Mouse (Mus musculus) kidney, adult 2 months (tissue): ENCODE measurements at regions not wholly inside any gene's neighbourhood (a gene's known extent, or its start where the extent isn't known, plus 50 kb on each side); places are given as distances from the start of the nearest gene placed in this dataset.

Source experiments
- DNase-seq: peaks from one replicate; pipeline ENCODE4 v3.0.0; 2021
- H3K27ac ChIP-seq: fragments of 200-500 bp; 2 replicates; pipeline ENCODE4 v1.5.1; 2012; ENCODE audit warnings: low read depth, low read length, control low read depth, inconsistent platforms; ENCODE audit not compliant: insufficient read depth
- H3K27me3 ChIP-seq: fragments of 200-500 bp; replicated peaks from 2 replicates; pipeline ENCODE4 v1.6.1; 2012; ENCODE audit warnings: mild to moderate bottlenecking, moderate library complexity, low read length, inconsistent platforms; ENCODE audit not compliant: control insufficient read depth, insufficient read depth
- H3K36me3 ChIP-seq: fragments of 200-500 bp; 2 replicates; pipeline ENCODE4 v1.6.1; 2012; ENCODE audit warnings: mild to moderate bottlenecking, moderate library complexity, low read length, inconsistent platforms; ENCODE audit not compliant: control insufficient read depth, insufficient read depth
- H3K4me1 ChIP-seq: fragments of 200-500 bp; 2 replicates; pipeline ENCODE4 v1.6.1; 2011; ENCODE audit warnings: low read length; ENCODE audit not compliant: control insufficient read depth, insufficient read depth
- H3K4me3 ChIP-seq: fragments of 200-500 bp; 2 replicates; pipeline ENCODE4 v1.5.1; 2011; ENCODE audit warnings: mild to moderate bottlenecking, low read depth, low read length, control low read depth; ENCODE audit not compliant: insufficient read depth
- CTCF ChIP-seq: fragments of 200-500 bp; conservative IDR thresholded peaks from 2 replicates; pipeline ENCODE4 v1.5.1; 2011; ENCODE audit warnings: low read depth, mild to moderate bottlenecking, control low read depth, low read length, moderate library complexity, mixed read lengths; ENCODE audit not compliant: insufficient read depth, insufficient read length
- POLR2A ChIP-seq: fragments of 200-500 bp; IDR thresholded peaks from one replicate; pipeline ENCODE4 v1.6.1; 2011; ENCODE audit warnings: low read depth, low read length, control low read depth
- WGBS: fragments of 180-500 bp; shearing (Covaris S2); methylation state at CpG from one replicate; pipeline ENCODE4 v1.1.7; 2018; 5-methylcytosine and 5-hydroxymethylcytosine counted together

GRCm38 (mm10) chr16:7942333-7942732 lies 482.6 kb downstream of the Tmem114 start:
- no peak for DNase-seq
- H3K4me1 ChIP-seq: no peaks in the 10 kb centered on the region
- H3K36me3 ChIP-seq: no peaks in the 10 kb centered on the region
- no peaks in the 10 kb centered on the region; the same call in 1 of the 2 replicates for H3K27me3 ChIP-seq
- no peak overlapping the region for H3K27ac ChIP-seq
- TF ChIP-seq POLR2A (no peak), CTCF (no peak)
- H3K4me3 ChIP-seq: no peak overlapping the region
- WGBS: 75% methylated on average over 2 of the region's 2 CpGs

- TF ChIP-seq CTCF: no peak
- TF ChIP-seq POLR2A: no peak
- no peaks in the 10 kb centered on the region for H3K36me3 ChIP-seq
- 28% methylated on average over 5 of the region's 5 CpGs for WGBS
- no peaks in the 10 kb centered on the region for H3K27me3 ChIP-seq
- no peaks in the 10 kb centered on the region for H3K4me1 ChIP-seq
- no peak overlapping the region for H3K4me3 ChIP-seq
- no peak overlapping the region for H3K27ac ChIP-seq
- DNase-seq: no peak
Observed at GRCm38 (mm10) chr16:7937167-7937566, 487.8 kb downstream of the Tmem114 start.

GRCm38 (mm10) chr16:7932322-7932721 lies 492.6 kb downstream of the Tmem114 start:
- TF ChIP-seq CTCF (no peak), POLR2A (no peak)
- H3K4me1 ChIP-seq: no peaks in the 10 kb centered on the region
- 16% methylated on average over 4 of the region's 4 CpGs for WGBS
- H3K36me3 ChIP-seq: no peaks in the 10 kb centered on the region
- no peaks in the 10 kb centered on the region for H3K27me3 ChIP-seq
- no peak overlapping the region for H3K4me3 ChIP-seq
- no peak overlapping the region for H3K27ac ChIP-seq
- peak; percentile 16 for DNase-seq

GRCm38 (mm10) chr16:7931676-7932075 lies 493.3 kb downstream of the Tmem114 start:
- Histone ChIP-seq H3K27me3 (no peaks in the 10 kb centered on the region), H3K4me1 (no peaks in the 10 kb centered on the region), H3K27ac (no peak overlapping the region), H3K36me3 (no peaks in the 10 kb centered on the region), H3K4me3 (no peak overlapping the region)
- TF ChIP-seq POLR2A: no peak
- no peak for TF ChIP-seq CTCF
- no peak for DNase-seq
- 73% methylated on average over 6 of the region's 6 CpGs for WGBS

- no peak overlapping the region for H3K27ac ChIP-seq
- H3K36me3 ChIP-seq: no peaks in the 10 kb centered on the region
- 63% methylated on average over 4 of the region's 4 CpGs for WGBS
- no peaks in the 10 kb centered on the region for H3K4me1 ChIP-seq
- no peak overlapping the region for H3K4me3 ChIP-seq
- no peak for DNase-seq
- H3K27me3 ChIP-seq: no peaks in the 10 kb centered on the region
- TF ChIP-seq POLR2A: no peak
- TF ChIP-seq CTCF: no peak
Observed at GRCm38 (mm10) chr16:7929112-7929511, 495.8 kb downstream of the Tmem114 start.

GRCm38 (mm10) chr16:7928391-7928935 lies 496.5 kb downstream of the Tmem114 start:
- WGBS: 47% methylated on average over 6 of the region's 6 CpGs
- no peak overlapping the region for H3K4me3 ChIP-seq
- no peaks in the 10 kb centered on the region for H3K4me1 ChIP-seq
- no peaks in the 10 kb centered on the region for H3K36me3 ChIP-seq
- TF ChIP-seq POLR2A: no peak
- TF ChIP-seq CTCF: no peak
- DNase-seq: no peak
- no peak overlapping the region for H3K27ac ChIP-seq
- H3K27me3 ChIP-seq: no peaks in the 10 kb centered on the region

GRCm38 (mm10) chr16:7927756-7928155 lies 497.2 kb downstream of the Tmem114 start:
- Histone ChIP-seq H3K27me3 (no peaks in the 10 kb centered on the region), H3K27ac (no peak overlapping the region), H3K4me1 (no peaks in the 10 kb centered on the region), H3K4me3 (no peak overlapping the region), H3K36me3 (no peaks in the 10 kb centered on the region)
- WGBS: 40% methylated on average over 8 of the region's 8 CpGs
- TF ChIP-seq POLR2A (no peak), CTCF (no peak)
- no peak for DNase-seq

- H3K27me3 ChIP-seq: no peaks in the 10 kb centered on the region
- no peak for TF ChIP-seq CTCF
- no peak for TF ChIP-seq POLR2A
- no peak overlapping the region for H3K4me3 ChIP-seq
- H3K4me1 ChIP-seq: no peaks in the 10 kb centered on the region
- no peak for DNase-seq
- H3K36me3 ChIP-seq: no peaks in the 10 kb centered on the region
- WGBS: 78% methylated on average over 2 of the region's 2 CpGs
- H3K27ac ChIP-seq: no peak overlapping the region
Observed at GRCm38 (mm10) chr16:7895786-7896185, 529.1 kb downstream of the Tmem114 start.
